Mouse (Mus musculus): ENCODE measurements around the gene Wdr95.

Gene Wdr95

DNA sequence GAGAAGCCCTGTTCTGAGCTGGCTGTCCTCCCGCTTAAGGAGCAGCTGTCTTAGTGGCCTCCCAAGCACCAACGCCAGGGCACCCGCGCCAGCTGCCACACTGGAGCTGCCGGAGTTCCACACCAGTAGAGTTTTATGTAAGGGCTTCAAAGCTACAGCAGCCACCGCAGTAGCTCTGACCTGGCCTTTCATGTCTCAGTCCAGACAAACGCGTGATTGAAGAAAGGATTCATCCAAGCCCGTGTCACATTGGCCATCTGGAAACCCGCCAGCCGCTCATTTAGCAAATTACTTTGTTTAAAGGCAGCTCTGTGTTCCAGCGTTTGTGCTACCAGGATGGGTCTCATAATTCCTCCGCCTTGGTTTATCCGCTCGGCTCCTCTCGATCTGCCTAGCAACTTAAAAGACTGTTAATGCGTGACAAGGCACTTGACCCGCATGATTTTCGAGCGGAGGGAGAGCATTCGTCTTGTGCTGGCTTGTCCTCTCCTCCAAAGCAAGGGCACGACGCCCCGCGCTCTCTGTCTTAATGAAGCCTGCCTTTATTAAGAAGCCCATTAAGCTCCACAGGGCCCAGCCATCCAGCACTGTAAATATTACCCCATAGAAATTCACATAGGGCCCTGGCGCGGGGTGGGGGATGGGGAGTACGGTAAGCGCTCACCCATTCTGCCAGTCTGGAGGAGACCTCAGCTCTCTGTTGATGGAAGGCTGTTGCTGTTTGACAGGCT is at the start of gene Wdr95:
Gene Wdr95, plus strand, starts transcription at position 681 of the 731 bp plus-strand sequence.
- peak; percentile 46 for DNase-seq (ENCODE audit: low read depth, low spot score)

GRCm38 (mm10) chr5:149481920-149482319 is 46.6 kb upstream of the Wdr95 start:
- no peak for DNase-seq (ENCODE audit: low read depth, low spot score)

DNA sequence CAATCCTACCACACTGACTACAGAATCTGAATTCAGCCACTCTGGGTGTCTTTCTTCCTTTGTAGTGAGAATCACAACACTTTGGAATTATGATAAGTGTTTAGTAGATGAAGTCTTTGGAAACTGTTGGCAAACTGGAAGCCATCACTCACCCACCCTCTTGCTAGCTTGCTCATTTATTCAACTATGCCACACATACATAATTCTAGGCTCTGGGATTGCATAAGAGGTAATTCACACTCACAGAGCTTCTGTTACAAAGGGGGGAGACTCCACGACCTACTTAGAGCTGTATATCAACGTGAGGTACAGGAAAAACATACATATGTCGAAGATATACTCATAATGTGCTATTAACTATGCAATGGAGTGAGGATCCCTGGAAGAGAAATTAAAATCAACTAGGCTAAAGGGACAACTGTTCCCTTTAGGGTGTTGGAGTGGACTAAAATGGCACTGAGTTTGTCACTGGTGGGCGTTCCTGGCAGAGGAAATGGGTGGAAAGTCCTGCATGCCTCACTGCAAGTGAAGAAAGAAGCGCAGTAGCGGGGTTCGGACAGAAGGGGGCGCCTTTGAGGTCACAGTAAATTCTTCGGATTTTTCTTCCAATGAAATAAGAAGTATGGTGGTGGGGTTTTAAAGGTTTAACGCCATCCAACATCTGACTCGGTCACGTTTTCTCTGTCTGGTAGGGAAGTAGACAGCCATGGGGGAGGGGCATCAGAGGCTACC is 45.0 kb upstream of the Wdr95 start:
- DNase-seq (ENCODE audit: low read depth, low spot score): no peak

GRCm38 (mm10) chr5:149484270-149484669 is 44.2 kb upstream of the Wdr95 start:
- DNase-seq (ENCODE audit: low read depth, low spot score): no peak

DNA sequence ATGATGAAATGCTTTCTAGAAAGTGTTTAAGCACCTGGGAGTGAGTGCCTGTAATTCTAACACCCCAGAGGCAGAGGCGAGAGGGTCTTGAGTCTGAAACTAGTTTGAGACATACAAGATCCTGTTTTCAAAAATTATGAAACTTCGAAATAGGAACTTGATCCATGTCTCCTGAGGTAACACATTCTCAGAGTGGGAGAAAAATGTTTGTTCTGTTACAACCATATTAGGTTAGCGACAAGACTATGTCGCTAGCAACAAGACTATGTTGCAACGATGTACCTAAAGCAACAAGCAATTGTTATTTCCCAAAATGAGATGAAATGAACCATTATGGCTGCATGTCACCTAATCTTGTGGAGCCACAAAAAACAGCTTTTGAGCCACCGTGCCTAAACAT is 43.0 kb upstream of the Wdr95 start:
- no peak for DNase-seq (ENCODE audit: low read depth, low spot score)

- no peak for DNase-seq (ENCODE audit: low read depth, low spot score)
Measured at GRCm38 (mm10) chr5:149488360-149489021, 40.0 kb upstream of the Wdr95 start.

DNA sequence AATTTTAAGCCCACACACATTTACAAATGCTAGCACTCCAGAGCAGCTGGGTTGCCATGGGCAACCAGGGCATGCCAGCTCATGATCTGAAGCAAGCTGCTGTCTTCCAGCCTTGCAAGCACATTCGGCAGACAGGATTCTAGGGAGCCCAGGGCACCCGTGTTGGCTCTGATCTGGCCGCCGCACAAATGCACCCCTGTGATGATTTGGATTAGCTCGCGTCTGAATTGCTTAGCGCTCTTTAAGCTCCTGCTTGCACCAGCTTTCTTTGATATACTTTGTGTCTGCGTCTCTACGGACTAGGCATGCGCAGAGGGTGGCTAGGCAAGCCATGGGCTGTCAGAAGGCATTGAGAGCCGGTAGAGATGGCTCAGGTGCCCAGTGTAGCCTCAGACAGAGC is 39.3 kb upstream of the Wdr95 start:
- DNase-seq (ENCODE audit: low read depth, low spot score): no peak

DNA sequence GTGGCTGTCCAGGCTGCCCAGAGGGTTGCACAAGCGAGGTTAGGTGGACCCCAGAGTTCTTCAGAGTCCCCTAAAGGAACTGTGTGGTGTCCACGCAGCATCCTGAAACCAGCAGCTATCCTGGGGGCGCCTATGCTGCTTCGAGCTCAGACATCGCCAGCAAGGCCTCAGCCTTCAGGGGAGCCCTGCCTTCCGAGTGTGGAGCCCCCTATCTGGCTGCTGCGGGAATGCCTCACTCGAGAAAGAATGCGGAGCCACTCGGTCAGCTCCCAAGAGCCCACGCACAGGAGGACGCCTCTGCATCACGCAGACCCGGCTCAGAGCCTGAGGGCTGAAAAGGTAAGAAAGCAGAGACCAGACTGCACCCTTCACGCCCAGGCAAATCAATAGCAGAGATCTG is 38.2 kb upstream of the Wdr95 start:
- no peak for DNase-seq (ENCODE audit: low read depth, low spot score)

GRCm38 (mm10) chr5:149495655-149496054 is 32.8 kb upstream of the Wdr95 start:
- DNase-seq (ENCODE audit: low read depth, low spot score): no peak

DNA sequence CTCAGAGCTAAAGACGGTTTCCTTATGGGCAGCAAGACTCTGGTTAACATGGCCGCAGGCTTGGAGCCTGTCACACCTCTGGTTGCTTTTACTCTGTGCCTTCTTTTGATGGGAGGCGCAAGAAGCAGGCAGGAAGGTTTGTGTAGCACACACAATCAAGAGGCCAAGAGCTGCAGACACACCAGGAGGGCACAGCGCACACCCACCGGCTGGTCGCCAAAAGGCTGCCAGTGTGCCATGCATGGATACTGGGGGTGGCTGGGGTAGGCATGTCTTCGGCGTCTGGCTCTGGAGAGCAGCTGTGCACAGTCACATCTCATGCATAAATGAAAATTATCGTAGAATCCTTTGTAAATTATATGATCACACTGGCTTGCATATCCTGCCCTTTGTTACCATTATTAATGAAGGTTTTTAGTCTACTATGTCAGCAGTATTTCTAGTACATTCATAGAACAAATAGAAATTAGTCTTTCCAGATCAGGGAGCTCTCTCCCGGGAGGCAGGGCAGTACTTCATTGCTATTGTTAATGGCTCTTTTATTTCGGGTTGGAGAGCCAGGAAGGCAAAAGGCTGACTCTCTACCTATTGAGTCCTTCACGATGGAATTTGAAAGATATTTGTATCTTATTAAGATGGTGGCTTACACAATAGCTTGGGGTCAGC is 31.9 kb upstream of the Wdr95 start:
- DNase-seq (ENCODE audit: low read depth, low spot score): no peak

DNA sequence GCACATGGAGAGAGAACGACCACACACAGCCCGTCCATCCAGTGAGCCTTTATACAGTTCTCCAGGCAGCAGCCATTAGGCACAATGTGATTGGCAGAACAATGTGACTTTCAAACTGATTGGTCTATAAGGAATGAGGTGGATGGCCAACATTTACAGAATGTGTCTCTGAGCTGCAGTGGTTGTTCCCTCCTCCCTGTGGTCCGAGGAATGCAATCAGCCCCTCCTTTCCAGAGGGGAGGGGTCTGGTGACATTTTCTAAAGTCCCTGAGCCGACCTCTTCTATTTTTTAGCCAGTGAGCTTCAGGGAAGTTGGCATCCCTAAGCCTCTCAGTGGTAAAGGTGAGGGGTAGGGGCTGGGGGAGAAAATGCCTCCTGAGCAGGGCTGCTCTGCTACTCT is 28.5 kb upstream of the Wdr95 start:
- no peak for DNase-seq (ENCODE audit: low read depth, low spot score)

- DNase-seq (ENCODE audit: low read depth, low spot score): no peak
Measured at GRCm38 (mm10) chr5:149503423-149504175, 24.9 kb upstream of the Wdr95 start.

DNA sequence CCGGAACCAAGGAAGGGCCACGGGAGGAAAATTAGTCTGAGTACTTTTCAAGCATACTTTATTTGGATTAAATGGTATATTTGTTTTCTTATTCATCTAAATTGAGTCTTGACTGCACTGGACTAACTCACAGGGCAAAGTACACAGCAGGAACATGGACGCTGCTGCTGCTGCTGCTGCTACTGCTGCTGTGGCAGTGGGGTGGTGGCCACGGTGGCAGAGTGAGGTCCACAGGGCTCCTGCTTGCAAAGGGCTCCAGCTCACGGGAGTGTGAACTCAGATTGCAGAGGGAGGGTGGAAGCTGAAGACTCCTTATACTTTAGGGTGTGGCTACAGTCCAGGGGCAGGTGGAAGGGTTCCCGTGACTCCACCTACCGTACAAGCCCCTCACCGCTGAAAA is 23.5 kb upstream of the Wdr95 start:
- DNase-seq (ENCODE audit: low read depth, low spot score): no peak

- DNase-seq (ENCODE audit: low read depth, low spot score): no peak
Measured at GRCm38 (mm10) chr5:149506033-149506432, 22.4 kb upstream of the Wdr95 start.

GRCm38 (mm10) chr5:149508094-149509029 is 20.1 kb upstream of the Wdr95 start:
- DNase-seq (ENCODE audit: low read depth, low spot score): no peak

- DNase-seq (ENCODE audit: low read depth, low spot score): no peak
Measured at GRCm38 (mm10) chr5:149510323-149510722, 18.2 kb upstream of the Wdr95 start.

DNA sequence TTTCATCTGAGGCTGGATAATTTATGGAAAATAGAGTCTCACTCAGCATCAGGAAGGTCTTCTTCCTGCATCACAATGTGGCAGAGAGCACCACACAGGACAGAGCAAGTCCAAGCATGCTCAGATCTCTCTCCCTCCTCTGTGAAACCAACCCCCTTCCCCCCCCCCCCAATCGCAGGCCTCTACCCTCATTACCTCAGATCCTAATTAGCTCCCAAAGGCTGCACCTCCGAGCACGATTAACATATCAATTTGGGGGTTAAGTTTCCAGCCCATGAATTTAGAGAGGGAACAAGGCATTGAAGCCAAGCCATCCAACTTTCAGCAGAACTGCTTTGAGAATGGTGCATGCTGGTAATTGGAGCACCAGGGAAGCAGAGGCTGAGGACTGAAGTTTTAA is 15.8 kb upstream of the Wdr95 start:
- DNase-seq (ENCODE audit: low read depth, low spot score): no peak

- no peak for DNase-seq (ENCODE audit: low read depth, low spot score)
Measured at GRCm38 (mm10) chr5:149513438-149514086, 14.9 kb upstream of the Wdr95 start.

- DNase-seq (ENCODE audit: low read depth, low spot score): peak; percentile 63
Measured at GRCm38 (mm10) chr5:149514087-149514671, 14.3 kb upstream of the Wdr95 start.

All from embryo, embryonic 11.5 days (tissue).